Mouse (Mus musculus): ENCODE measurements at regions not wholly inside any gene's neighbourhood (a gene's known extent, or its start where the extent isn't known, plus 50 kb on each side); places are given as distances from the start of the nearest gene placed in this dataset.

GRCm38 (mm10) chr5:149911968-149912367 is 106.5 kb upstream of the Rxfp2 start:
- TF ChIP-seq POLR2A (IDR thresholded peaks at IDR 0.05; ENCODE audit: low read depth, low read length) (no peak), CTCF (IDR thresholded peaks at IDR 0.05; ENCODE audit: extremely low read depth, insufficient read depth, insufficient read length, insufficient replicate concordance) (no peak)
